Mouse (Mus musculus): ENCODE measurements around the gene Atg10. TPM values are rescaled to one million over a fixed set of nuclear protein-coding genes. Genes with fewer than 3 reads are reported as not detected.
"Not testable (repeated sequence)": the region's sequence is repeated elsewhere in the genome, so short reads cannot be mapped to it uniquely, and the experiment has no call there.

Gene Atg10
- total RNA-seq (2021) = 10 to 100 TPM; 23.4 to 26.2 TPM
- long read RNA-seq, experiment 1, transcript Atg10-201 (8 exons, 1,583 nt) = major isoform, 41 of 61 reads
- long read RNA-seq, experiment 1, partial matches to known transcripts = 4 of 61 reads
- long read RNA-seq, experiment 1, other reads (novel, unspliced or antisense) = 16 of 61 reads
- long read RNA-seq, experiment 2, transcript Atg10-201 (8 exons, 1,583 nt) = major isoform, 23 of 42 reads
- long read RNA-seq, experiment 2, partial matches to known transcripts = 4 of 42 reads
- long read RNA-seq, experiment 2, other reads (novel, unspliced or antisense) = 15 of 42 reads

- DNase-seq = peak; percentile 93 to 95
- intact Hi-C loops (cut with DNase I) = loop anchor here (5.0 kb wide), 2 partner anchors 148 to 233 kb away; no protein-coding TSS in a partner anchor
Observed at GRCm38 (mm10) chr13:91223587-91224437, at the start of gene Atg10. Gene Atg10 (minus strand): TSS chr13:91223968.

GRCm38 (mm10) chr13:91252406-91252805, 28.6 kb upstream of the Atg10 start:
- intact Hi-C loops (cut with DNase I) = no loop called here
- no peak for DNase-seq

DNA sequence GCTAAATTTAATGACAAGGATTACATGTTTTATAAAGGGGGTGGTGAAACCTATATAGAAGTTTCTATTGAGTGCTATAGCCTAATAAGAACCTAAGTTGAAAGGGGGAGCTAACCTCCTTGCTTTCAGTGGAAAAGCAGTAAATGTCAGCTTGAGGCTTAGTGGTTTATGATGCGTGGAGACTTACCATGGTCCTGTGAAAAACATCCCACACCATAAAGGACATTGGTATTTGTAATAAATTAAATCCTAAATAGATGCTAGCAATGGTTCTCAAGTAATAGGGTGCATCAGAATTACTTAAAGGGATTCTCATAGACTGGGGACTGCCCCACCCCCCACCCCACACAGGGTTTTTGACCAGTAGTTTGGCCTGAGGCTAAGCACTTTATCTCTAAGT, 27.9 kb upstream of the Atg10 start:
- intact Hi-C loops (cut with DNase I) = no loop called here
- DNase-seq = no peak

DNA sequence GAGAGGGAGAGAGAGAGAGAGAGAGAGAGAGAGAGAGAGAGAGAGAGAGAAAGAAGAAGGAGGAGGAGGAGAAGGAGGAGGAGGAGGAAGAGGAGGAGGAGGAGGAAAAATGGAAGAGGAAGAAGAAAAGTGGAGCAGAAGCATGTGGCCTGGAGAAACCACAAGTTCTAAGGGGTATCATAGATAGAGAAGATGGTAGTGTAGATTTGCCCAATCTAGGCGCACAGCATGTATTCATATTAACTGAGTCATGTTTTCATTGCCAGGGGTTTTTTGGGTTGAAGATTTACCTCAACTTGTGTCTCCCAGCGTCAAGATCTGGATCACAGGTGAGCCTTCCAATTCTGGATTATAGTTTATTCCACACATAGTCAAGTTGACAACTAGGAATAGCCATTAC, 26.3 kb upstream of the Atg10 start:
- DNase-seq; intact Hi-C loops (cut with DNase I): not testable (repeated sequence)

- intact Hi-C loops (cut with DNase I) = no loop called here
- DNase-seq = no peak
Observed at GRCm38 (mm10) chr13:91246472-91246871, 22.7 kb upstream of the Atg10 start.

DNA sequence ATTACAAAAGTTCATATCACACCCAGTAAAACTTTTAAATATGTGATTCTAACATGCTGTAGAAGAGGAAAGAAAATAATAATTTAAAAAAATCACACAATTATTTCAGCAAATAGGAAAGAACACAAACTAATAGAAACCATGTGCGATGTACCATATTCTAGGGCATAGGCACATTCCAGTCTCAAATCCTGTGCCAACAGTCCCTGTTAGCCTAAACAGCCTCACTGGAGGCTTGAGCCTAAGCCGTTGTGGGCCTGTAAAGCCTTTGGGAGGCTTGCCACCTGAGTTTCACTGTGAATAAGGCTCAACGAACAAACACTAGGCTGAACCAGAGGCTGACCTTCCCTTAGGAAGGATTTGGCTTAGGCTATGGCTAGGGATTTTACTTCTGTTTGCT, 14.2 kb upstream of the Atg10 start:
- DNase-seq = no peak
- intact Hi-C loops (cut with DNase I) = no loop called here

DNA sequence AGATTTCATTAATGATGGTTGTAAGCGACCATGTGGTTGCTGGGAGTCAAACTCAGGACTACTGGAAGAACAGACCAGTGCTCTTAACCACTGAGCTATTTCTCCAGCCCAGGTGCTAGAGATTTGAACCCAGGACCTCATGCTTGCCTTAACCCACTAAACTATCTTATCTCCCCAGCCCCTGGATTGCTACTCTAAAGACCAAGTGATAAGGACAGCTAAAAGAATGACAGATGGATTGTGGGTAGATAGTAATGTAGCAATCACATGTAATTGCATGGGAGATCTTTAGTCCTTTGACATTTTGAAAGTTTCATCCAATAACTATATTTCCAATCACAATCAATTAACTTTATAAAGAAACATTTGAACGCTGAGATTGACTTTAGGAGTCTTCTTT, 13.1 kb upstream of the Atg10 start:
- intact Hi-C loops (cut with DNase I) = no loop called here
- DNase-seq = no peak

DNA sequence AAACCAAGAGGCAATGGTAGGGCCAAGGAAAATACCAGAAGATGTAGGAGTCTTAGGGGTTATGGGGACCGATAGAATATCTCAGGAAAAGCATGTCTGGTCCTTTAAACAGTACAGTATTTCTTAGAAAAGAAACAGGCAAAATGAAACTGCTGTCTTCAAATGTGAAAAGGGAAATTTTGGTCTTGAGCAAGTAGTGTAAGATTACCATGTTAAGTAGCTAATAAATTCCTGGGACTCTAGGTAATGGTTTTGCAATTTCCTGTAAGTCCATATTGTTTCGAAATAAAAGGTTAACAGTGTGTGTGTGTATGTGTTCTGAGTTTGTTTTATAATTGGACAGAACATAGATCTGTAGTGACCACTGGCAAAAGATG, 658 bp upstream of the Atg10 start:
- intact Hi-C loops (cut with DNase I) = loop anchor here (5.0 kb wide), 2 partner anchors 148 to 233 kb away; no protein-coding TSS in a partner anchor

GRCm38 (mm10) chr13:91223063-91223462, 705 bp downstream of the Atg10 start:
- intact Hi-C loops (cut with DNase I) = loop anchor here (5.0 kb wide), 2 partner anchors 149 to 234 kb away; no protein-coding TSS in a partner anchor
- peak in 1 of 2 experiments; percentile 3 for DNase-seq

More for the DNA sequence above, 658 bp upstream of the Atg10 start:
- DNase-seq = no peak

DNA sequence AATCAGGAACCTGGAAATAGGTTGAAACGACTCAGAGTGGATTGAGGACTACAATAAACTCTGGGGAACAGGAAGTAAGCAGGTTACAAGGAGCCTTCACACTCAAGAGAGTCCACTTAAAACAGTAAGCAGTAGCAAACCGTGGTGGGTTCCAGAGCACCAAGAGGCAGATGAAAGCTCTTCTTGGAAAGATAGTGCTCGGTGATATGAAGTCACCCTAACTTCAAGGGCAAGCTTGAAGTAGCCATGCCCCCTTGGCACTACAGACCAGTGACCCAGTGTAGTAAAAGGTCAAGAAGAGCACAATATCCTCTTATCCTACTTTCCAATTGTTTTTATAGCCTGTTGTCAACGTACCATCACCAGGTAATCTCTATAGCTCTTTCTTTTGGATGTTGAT, 2.1 kb downstream of the Atg10 start:
- intact Hi-C loops (cut with DNase I) = loop anchor here (5.0 kb wide), 2 partner anchors 151 to 236 kb away; no protein-coding TSS in a partner anchor
- no peak for DNase-seq

- intact Hi-C loops (cut with DNase I) = no loop called here
- no peak for DNase-seq
Observed at GRCm38 (mm10) chr13:91217691-91218090, 6.1 kb downstream of the Atg10 start.

DNA sequence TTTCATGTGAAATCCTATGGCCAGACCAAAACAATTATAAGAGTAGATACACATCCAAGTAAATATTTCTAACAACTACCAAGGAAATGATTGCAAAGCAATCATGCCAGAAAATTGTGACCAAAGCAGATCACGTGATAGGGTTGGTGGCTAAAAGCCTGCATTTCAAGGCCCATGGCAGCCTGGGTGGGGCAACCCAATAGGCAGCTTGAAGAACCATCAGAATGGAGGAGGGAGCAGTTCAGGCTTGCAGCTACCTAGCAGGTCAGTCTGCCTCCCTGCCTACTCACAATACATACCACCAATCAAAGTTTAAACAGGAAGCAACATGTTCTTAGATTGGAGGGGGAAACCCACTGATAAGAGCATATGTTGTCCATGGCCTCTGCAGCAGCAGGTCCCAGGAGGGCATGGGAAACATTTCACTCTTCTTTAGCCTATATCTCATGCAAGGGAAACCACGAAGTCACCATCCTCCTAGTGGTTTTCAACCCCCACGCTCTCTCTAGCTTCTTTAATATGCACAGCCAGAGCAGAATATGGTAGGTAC, 7.0 kb downstream of the Atg10 start:
- intact Hi-C loops (cut with DNase I) = no loop called here
- no peak for DNase-seq

GRCm38 (mm10) chr13:91212958-91213357, 10.8 kb downstream of the Atg10 start:
- intact Hi-C loops (cut with DNase I) = no loop called here
- DNase-seq = no peak

- peak in 1 of 2 experiments; percentile 13 for DNase-seq
- intact Hi-C loops (cut with DNase I) = no loop called here
Observed at GRCm38 (mm10) chr13:91206237-91206636, 17.5 kb downstream of the Atg10 start.

GRCm38 (mm10) chr13:91202564-91202963, 21.2 kb downstream of the Atg10 start:
- DNase-seq = no peak
- intact Hi-C loops (cut with DNase I) = no loop called here

DNA sequence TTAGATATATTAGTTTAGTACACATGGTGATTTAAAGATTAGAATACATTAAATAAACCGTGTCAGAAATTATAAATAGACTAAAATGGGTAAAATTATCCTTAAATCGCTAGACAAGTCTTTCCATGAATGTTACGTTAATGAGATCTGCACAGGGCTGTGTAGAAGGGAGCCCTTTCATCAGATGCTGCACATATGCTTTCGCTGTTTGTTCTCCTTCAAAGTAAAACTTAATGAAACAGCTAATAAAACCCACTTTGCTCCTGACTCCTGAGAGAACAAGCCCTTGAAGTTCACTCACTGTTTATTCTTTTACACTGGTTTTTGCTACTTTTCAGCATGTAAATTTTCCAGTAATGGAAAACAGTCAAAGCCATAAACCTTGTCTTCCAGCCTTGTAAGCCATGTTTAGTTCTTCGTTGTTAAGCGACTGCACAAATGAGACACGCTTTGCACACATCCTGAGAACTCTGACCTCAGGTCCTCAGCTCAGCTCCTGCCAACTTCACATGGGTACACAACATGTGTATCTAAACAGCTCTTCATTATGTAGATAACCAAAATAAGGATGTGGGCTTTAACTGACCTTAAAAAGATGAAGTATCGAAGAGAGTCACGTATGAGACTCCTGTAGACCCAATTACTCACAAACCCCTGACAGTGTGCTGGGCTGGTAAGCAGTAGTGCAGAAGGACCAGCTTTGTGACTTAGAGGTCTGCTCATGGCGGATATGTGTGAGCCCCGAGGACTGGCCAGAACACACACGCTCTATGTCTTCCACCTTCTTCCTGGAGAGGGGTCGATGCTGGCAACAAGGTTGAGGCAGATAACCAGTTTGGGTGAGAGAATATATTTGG, 36.2 kb downstream of the Atg10 start:
- no peak for DNase-seq
- intact Hi-C loops (cut with DNase I) = no loop called here

DNA sequence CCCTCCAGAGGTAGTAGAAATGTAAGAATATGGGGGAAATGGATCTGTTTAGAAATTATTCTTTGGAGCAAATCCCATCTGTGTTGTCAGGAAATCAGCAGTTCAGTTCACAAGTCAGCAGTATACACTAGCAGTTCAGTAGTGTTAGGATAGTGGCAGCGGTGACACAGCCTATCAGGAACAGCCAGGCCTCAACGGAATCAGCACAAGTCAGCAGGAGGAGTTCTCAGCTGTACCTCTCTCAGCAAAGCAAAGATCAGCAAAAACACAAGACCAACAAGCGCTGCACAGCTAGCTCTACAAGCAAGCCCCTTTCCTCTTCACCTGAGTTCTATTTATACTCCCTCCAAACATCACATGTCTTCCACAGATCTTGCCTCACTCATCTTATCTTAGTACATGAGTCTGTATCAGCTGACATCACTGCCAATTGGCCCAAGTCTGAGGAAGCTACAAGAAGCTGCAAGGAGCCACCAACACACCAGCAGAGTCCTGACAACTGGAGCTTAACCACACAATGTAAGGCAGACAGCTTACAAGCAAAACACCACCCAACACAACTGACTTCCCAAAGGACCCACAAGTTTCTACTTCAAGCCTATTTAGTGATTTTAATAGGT, 38.4 kb downstream of the Atg10 start:
- intact Hi-C loops (cut with DNase I) = no loop called here
- no peak for DNase-seq

DNA sequence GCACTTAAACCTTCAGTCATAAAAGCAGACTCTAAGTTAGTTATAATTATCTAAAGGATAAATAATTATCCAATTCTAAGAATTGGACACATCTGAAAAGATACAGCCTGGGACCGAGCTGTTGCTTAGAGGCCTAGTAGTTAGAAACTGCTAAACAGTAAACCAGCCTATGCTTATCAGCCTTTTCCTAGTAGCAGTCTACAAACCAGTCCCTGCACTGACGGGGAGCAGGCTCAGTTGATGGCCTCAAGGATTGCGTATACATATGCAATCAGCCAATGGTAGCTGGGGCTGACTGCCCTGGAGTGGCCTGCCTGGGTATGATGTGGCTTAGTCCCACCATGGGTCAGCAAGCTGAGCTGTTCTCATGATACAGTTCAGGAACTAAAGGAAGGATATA, 39.5 kb downstream of the Atg10 start:
- intact Hi-C loops (cut with DNase I) = no loop called here
- DNase-seq = no peak

DNA sequence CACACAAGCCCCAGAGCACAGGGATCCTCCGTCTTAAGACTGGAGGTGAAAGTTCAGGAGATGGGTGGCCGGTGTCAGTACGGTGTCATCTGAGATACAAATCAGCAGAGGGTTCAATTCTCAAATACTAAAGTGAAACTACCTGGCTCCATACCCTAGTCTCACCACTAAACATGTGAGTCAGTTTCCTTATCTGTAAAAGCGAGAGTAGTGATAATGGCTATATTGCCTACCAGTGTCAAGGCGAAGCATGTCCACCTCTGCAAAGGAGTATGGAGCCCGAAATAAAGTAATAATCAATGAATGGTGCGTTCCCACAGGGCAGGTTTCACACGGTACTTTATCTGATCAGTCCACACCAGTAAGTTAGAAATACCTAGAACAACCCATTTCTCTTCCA, 43.4 kb downstream of the Atg10 start:
- no peak for DNase-seq
- intact Hi-C loops (cut with DNase I) = no loop called here
